Mouse (Mus musculus) urinary bladder, postnatal 14 days (tissue): ENCODE measurements around the gene Aldh16a1.
"Not testable (repeated sequence)": the region's sequence is repeated elsewhere in the genome, so short reads cannot be mapped to it uniquely, and the experiment has no call there.

Experiments used
- DNase-seq: peaks from one replicate; pipeline ENCODE4 v3.0.0; 2021; ENCODE audit warnings: low spot score

The Aldh16a1 gene

DNA sequence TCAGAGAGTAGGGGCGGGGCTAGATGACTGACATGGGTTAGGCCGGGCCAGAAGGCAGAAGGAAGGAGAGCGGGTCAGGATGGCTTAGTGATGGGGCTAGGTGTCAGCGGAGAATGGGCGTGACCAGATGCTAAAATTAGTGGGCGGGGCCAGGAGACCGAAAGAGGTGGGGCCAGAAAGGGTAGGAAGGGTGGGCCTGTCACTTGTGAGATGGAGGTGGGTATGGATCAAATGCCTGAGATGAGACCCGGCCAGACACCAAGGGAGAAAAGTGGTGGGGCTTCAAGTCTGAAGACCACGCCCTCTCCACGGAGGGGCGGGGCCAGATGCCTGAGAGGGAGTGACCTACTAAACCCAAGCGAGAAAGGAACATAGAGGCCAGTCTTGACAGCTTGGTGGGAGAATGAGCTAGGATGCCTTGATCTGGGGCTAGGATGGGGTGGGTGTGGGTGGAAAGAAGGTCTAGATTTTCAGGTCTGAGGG, 19.8 kb downstream of the Aldh16a1 start:
- no peak for DNase-seq

DNA sequence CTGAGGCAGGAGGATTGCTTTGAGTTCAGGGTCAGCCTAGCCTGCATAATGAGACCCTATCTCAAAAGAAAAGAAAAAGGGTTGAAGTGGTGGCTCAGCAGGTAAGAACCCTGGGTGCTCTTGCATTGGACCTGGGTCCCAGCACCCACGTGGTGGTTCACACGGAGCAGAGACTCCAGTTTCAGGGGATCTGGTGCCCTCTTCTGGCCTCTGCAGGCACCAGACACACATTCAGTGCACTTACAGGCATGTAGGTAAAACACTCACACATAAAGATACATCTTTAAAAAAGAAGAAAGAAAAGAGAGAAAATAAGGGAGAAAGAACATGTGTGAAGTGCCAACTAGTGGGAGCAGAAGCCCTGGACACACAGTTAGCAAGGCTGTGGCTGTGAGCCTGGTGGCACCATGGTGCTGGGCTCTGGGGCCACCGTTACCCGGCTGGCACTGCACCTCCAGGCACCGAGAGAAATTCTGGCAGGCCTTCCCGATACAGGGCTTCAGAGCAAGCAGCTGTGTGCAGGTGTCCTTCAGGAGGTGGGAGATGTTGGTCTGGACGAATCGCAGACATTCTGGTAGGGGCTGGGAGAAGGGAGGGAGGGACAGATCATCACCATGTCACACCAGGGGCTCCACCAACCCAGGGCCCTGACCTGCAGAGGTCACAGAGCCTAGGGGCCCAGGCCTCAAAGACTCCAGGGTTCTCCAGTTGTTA, 20.8 kb downstream of the Aldh16a1 start:
- DNase-seq, result no peak

DNA sequence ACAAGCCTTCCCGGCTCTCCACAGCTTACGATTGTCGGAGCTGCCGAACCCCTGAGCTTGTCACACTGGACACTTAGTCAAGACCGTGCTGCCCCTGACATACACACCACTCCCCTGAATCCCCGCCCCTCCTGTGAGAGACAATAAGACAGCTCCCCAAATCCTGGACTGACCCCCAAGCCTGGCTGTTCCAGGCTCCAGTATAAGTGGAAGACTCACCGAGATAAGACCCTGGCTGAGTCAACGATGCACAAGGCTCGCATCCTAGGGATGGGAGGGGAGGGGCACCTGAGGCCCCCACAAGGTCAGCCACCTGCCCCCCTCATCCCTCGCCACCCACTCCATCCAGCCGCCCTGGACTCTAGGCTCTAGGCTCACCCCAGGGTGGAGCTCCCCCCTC, 22.5 kb downstream of the Aldh16a1 start:
- DNase-seq, result no peak

DNA sequence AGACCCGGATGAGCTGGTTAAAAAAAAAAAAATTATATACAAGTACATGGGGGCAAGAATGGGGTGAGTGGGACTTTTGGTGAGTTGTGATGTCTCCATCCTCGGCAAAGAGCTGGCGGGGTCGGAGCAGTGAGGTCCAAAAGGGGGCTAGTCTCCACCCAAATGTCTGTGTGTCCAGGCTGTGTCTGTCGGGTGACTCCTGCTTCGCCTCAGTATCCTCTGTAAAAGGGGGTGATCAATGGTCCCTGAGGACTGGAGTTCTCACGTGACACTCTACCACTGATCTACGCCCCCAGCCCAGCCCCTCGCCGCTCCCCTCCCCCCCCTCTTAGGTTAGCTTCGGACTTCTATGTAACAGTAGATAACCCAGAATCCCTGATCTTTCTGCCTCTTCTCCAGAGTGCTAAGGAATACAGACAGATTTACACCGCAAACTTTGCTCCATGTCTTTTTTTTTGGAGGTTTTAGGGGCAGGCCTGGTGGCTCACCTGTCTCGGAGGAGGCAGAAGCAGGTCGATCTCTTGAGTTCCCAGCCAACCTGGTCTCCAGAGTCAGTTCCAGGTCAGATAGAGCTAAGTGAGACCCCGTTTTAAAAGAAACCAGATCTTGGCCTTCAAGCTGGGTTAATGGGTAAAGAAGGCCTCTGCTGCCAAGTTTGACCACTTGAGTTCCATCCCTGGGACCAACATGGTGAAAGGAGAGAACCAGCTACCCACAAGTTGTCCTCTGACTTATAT, 24.4 kb downstream of the Aldh16a1 start:
- DNase-seq, result no peak

DNA sequence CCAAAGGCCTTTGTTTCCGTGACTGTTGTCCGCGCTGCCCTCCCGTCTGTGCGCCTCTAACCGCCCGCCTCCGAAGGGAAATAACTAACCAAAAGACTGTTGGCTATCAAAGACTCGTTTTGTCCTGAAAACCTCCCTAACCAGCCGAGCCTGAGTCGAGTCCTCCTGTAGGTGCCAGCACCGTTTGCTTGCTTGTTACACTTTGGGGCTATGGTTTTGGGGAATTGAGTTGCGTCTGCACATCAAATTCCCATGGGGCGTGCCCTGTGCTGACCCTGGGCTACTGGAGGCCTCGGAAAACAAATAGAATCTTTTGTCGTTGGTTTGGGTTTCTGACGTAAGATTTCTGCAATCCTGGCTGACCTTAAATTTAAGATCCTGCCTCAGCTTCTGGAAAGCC, 25.1 kb downstream of the Aldh16a1 start:
- DNase-seq, result no peak

DNA sequence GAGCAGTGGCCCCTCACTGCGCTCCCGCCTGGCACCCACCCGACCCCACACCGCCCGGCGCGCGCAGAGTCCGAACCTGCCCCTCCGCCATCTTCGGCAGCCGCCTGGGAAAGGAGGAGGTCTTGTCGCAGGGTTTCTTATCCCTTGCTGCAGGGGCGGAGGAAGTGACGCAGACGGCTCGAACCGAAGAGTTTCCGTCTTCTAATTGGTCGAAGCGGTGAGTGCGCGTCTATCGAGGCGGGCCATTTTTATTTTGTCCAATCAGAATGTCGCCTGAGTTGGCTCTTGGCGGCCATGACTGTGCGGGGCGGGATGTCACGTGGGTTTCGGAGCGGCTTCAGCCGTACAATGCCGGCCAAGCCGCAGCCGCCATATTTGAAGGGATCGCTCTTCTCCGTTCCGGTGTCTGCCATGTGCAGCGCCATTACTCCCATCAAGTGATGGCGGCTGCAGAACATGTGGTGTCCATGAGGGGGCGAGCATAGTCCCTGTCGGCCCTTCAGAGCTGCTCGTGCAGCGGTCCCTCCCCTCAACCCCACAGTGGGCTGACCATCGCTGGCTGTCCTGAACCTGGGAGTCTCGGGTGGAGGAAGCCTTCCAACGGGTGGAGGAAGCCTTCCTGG, 25.6 kb downstream of the Aldh16a1 start, which contains the start of gene Rpl13a:
Rpl13a (minus strand) TSS at position 138 of the 623 bp plus-strand sequence.
- peak; percentile 98 for DNase-seq

DNA sequence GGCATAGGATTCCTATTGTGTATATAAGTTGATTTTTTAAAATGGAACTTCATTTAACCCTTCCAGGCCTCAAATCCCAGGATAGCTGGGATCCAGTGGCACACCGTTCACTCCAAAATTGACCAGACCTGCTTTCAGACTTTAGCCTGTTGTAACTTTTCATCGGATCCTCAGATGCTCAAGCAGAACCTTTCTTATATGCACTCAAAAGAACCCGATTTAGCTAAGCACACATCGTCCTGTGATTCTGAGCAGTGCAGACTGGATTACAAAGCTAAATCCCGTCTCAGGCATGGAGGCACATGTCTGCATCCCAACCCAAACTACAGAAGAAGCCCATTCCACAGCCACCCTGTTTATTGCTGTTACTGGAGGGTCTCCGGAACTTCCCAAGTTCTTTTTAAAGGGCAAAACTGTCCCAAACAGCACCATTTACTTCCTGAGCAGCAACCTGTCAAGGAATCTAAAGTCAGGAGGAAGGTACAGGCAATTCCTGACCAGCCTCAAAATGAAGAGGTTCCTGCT, 26.6 kb downstream of the Aldh16a1 start:
- DNase-seq, result no peak

DNA sequence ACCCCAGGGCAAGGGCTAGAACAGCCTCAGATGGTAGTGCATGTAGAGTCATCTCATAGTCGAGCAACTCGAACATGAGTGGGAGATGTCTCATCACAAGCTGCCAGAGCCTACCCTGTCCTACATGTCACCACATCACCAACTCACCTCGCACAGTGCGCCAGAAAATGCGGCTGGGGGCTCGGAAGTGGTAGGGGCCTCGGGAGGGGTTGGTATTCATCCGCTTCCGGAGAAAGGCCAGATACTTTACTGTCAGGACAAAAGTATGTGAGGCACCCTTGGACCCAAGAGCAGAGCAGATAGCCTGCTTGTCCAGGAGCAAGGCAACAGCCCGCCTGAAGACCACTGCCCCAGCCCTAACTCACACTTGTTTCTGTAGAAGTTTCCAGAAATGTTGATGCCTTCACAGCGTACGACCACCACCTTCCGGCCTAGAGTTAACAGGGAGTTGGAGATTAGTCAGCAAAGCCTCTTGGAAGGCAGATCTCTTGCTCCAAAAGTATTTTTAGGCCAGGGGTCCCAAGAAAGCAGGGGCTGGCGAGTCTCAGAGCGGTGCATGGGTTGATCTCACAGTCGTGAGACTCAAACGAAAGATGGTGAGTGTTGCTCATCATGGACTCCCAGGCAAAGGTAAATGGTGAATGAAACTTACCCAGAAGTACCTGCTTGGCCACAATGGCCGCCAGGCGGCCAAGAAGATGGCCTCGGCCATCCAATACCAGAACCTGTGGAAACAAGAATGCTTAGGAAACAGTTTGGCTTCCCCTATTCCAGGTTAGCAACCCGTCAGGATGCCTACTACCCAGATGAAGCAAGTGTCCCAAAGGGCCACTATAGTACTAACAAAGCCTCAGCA, 27.3 kb downstream of the Aldh16a1 start:
- no peak for DNase-seq

DNA sequence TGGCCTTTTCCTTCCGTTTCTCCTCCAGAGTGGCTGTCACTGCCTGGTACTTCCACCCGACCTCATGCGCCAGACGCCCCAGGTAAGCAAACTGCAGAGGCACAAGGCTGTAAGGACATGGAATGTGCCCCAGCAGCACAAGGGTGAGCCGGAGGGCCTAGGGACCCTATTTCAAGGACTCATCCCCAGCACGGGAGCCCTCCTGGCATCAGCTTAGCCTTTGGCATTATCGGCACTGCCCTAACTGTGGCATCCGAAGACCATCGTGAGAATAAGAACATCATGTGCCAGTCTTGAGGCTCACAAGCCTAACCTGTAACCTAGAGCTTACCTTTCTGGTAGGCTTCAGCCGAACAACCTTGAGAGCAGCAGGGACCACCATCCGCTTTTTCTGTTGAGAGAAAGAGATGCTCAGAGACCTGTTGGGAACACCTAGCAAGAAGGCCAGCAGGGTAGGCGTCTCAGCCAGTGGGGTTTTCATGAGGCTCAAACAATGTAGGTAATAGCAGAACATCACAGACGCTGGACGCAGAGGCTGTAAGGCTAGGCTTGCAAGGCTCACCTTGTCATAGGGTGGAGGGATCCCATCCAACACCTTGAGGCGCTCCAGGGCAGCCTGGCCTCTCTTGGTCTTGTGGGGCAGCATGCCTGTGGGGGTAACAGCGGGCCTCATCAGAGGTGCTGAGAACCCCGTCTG, 28.1 kb downstream of the Aldh16a1 start:
- DNase-seq, result no peak

DNA sequence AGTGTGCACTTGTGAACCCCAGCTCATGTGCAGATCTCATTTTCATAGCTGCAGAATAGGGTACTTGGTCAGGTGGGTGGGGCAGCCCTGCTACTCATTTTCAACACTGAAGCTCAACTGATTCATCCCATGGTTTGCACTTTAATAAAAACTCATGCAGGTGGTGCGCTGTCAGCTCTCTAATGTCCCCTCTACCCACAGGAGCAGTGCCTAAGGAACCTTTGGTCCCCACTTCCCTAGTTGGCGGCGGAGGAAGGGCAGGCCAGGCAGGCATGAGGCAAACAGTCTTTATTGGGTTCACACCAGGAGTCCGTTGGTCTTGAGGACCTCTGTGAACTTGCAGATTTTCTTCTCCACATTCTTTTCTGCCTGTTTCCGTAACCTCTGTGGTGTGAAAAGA, 28.7 kb downstream of the Aldh16a1 start:
- DNase-seq, result not testable (repeated sequence)

DNA sequence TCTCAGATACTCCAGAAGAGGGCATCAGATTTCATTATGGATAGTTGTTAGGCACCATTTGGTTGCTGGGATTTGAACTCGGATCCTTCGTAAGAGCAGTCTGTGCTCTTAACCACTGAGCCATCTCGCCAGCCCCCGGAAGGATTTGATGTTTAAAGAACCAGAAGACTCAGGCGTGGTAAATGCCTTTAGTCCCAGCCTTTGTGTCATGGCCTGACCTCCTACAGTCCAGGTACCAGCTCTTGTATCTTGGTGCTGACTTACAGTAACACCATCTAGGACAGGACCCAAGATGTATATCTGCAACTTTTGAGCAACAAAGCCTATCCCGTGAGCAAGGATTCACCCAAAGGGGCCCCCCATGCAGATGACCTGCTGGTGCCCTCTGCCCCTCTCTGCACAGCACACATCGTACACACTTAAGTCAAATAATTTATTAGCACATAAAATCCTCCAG, 29.2 kb downstream of the Aldh16a1 start:
- no peak for DNase-seq

DNA sequence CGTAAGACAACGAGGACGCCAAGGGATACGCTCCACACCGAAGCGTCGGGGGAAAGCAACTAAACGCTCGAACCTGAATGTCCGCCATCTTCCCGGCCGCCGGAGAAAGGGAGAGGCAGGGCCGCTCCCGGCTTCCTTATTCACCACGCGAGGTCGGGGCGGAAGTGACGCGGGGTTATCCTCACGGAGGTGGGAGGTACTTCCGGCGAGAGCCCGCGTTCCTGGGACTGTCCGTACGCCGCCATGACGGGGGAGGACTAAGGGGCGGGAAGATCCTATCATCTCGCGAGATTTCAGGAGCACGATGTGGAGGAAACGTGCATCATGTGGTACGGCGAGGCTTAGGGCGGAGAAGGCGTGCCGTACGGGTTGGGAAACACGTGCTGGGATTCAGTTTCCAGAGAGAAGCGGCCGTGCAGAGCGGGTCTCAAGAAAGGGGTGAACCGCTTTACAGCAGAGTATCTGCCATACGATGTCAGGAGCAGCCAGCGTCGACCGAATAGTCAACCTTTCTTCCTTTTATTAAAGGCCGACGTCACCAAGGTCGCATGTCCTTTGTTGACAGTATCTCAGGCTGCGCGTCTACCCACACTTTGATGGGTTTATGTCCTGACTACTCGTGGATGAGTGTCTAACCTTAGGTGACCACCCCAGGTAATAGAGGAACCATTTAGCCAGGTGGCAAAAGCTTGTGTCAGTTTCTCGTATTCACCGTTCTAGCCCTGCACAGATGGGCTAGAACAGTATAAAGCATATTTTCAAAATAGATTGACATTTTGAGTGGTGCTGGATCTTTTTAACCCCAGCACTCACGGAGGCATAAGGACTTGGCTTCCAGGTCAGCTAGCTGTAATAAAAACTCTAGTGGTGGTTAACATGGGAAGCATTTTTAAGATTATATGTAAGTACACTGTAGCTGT, 29.9 kb downstream of the Aldh16a1 start, which contains the start of gene Rps11:
Rps11 (minus strand) TSS at position 216 of the 920 bp plus-strand sequence.
- DNase-seq, result peak; percentile 99

DNA sequence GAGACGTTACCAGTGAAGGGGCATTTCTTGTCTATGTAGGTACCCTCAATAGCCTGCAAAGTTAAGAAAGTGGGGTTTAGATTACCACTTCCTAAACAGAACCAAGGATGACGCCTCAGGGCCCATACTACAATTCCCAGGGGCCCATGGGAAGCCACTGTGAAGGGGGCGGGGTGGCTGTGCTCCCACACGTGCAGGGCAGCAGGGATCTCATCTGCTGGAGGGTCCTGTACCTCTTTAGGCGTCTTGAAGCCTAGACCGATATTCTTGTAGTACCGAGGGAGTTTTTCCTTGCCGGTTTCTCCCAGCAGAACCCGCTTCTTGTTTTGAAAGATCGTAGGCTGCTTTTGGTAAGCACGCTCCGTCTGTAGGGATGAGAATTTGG, 31.2 kb downstream of the Aldh16a1 start:
- peak; percentile 41 for DNase-seq

DNA sequence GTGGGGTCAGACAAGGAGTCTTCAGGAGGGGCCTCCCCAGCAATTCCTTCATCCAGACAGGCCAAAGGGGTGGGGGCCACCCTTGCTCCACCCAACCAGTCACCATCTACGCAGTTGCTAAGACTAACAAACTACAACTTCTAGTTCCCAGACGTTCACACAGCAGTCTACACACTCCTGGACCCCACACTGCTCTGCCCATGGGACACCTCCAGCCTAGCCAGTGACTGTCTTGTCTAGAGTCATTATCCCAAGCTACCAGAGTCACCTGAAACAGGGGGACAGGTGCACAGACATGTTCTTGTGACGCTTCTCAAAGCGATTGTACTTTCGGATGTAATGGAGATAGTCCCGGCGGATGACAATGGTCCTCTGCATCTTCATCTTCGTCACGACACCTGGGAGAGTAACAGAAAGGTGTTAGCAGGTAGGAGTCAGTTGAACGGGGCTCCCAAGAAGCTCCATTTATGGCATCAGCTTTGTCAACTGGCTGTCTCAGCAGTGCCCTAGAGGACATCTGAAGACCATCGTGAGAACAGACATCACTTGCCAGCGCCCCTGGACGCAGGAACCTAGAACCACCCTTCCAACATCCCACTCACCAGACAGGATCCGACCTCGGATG, 31.7 kb downstream of the Aldh16a1 start:
- DNase-seq, result no peak

DNA sequence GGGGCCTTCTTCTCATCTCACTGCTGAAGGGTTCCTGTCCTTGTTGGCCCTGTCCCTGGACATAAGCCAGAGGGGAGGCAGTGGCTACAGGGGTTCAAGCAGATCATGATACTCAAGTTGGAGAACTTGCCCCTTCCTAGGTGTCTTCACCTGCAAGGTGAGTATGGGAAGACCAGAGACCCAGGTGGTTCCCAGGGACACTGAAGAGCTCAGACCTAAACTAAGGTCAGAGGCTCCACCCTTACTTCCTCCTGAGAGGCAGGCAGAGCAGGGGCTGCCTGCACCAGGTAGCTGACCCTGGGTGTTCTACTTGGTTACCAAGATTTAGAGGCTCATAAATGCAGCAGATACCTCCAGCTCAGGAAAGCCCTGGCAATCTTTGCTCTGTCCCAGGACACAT, 32.4 kb downstream of the Aldh16a1 start:
- no peak for DNase-seq

DNA sequence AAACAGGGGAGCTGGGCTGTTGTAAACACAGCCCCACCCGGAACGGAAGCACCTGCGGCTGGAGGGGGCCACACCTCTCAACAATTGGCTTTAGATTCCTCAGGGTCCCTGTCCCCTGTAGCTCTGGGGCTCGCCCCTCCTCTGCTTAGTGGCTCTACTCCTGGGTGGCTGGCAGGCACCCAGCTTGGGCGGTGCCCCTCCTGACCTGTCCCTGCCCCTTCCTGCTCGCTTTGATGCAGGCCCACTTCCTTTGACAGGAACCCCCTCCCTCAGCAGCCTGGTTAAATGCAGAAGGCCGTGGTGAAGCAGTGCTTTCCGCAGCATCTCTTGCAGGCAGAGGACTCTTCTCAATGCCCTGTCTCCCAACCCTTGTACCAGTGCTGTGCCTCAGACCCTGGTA, 33.0 kb downstream of the Aldh16a1 start:
- no peak for DNase-seq

DNA sequence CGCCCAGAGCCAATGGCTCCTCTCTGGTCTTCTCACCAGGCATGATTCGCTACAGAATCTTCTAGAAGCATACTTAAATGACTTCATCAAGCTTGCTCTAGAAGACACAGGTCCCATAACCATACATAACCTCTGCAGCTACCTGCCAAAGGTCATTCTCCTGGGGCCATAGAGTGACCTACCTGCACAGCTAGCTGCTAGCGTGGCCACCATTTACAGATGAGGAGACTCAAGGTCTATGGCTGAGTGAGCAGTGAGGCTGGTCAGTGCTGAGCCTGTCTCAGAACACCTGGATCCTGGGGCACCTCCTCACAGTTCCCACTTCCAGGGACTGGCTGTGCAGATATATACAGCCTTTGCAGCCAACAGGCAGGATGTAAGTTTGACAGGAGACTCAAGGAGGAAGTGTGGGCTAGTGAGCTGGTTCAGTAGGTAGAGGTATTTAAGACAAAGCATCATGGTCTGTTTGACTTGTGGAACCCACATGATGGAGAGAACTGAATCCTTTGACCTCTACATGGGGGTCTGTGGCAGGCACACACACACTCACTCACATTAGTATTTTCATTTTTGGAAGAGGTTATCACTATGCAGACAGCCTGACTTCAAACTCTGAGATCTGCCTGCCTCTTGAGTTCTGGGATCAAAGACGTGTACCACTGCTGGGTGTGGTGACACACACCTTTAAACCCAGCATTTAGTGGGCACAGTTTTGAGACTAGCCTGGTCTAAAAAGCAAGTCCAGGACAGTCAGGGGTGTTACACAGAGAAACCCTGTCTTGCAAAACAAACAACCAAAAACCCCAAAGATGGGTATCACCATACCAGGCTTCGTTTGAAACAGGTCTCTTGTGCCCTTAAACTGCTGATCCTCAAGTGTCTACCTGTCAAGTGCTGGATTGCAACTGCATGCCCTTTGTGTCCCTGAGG, 34.3 kb downstream of the Aldh16a1 start:
- DNase-seq, result no peak

DNA sequence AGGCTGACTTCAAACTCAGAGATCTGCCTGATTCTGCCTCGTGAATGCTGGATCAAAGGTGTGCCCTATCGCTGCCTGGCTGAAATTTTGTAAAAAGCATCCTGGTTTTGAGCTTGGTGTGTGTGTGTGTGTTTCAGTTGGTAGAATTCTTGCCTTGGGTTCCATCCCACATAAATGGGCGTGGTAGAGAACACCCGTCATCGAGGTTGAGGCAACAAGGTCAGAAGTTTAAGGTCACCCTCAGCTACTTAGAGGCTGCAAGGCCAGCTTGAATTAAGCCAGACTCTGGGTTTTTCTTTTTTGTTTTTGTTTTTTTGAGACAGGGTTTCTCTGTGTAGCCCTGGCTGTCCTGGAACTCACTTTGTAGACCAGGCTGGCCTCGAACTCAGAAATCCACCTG, 36.0 kb downstream of the Aldh16a1 start:
- DNase-seq, result no peak
